Mouse (Mus musculus) MEL (cell line): ENCODE data around the gene Zfp422. TPM values are rescaled to one million over a fixed set of nuclear protein-coding genes. Genes with fewer than 3 reads are reported as not detected.

Source experiments
- DNase-seq: peaks from one replicate; pipeline ENCODE4 v3.0.0; 2011; ENCODE audit warnings: low read depth, low spot score
- H3K27ac ChIP-seq: 2 replicates; pipeline ENCODE4 v1.5.1; 2012; ENCODE audit warnings: low read depth, mild to moderate bottlenecking, control low read depth, low read length, moderate library complexity; ENCODE audit not compliant: control insufficient read depth
- H3K27me3 ChIP-seq, 2 experiments: fragments of 150-350 bp in 1 of 2; sonication (generic) in 1 of 2; 2 replicates each; pipeline ENCODE4 v1.6.1; 2012; ENCODE audit warnings: low read length in 2 of 2, mild to moderate bottlenecking in 2 of 2, improper control_type of control experiment in 1 of 2, moderate library complexity in 1 of 2; ENCODE audit not compliant: insufficient read depth in 2 of 2, control insufficient read depth in 1 of 2
- H3K36me3 ChIP-seq, 2 experiments: 2 replicates each; pipeline ENCODE4 v1.6.1; 2012 to 2014; ENCODE audit warnings: low read length in 2 of 2, improper control_type of control experiment in 1 of 2, inconsistent platforms in 1 of 2, mild to moderate bottlenecking in 1 of 2; ENCODE audit not compliant: insufficient read depth in 2 of 2, control insufficient read depth in 1 of 2
- H3K4me1 ChIP-seq, 2 experiments: fragments of 150-350 bp in 1 of 2; sonication (generic) in 1 of 2; 2 replicates each; pipeline ENCODE4 v1.6.1; 2012; ENCODE audit warnings: low read length in 2 of 2, improper control_type of control experiment in 1 of 2, mild to moderate bottlenecking in 1 of 2; ENCODE audit not compliant: insufficient read depth in 2 of 2, control insufficient read depth in 1 of 2
- H3K4me3 ChIP-seq, 2 experiments: fragments of 150-350 bp in 1 of 2; sonication (generic) in 1 of 2; 2 replicates each; pipeline ENCODE4 v1.5.1; 2012; ENCODE audit warnings: low read depth in 2 of 2, low read length in 2 of 2, mild to moderate bottlenecking in 2 of 2, moderate library complexity in 2 of 2, control low read depth in 1 of 2, improper control_type of control experiment in 1 of 2; ENCODE audit not compliant: control insufficient read depth in 1 of 2, insufficient read depth in 1 of 2
- H3K79me2 ChIP-seq: 2 replicates; pipeline ENCODE4 v1.6.1; 2012; ENCODE audit warnings: mild to moderate bottlenecking, low read length, moderate library complexity; ENCODE audit not compliant: control insufficient read depth, poor library complexity, insufficient read depth
- H3K9ac ChIP-seq: 2 replicates; pipeline ENCODE4 v1.6.1; 2012; ENCODE audit warnings: low read depth, mild to moderate bottlenecking, control low read depth, low read length, moderate library complexity; ENCODE audit not compliant: control insufficient read depth, poor library complexity, severe bottlenecking
- H3K9me3 ChIP-seq: fragments of 150-350 bp; sonication (generic); replicated peaks from 2 replicates; pipeline ENCODE4 v1.6.1; 2012; ENCODE audit warnings: mild to moderate bottlenecking, low read length, improper control_type of control experiment, moderate library complexity; ENCODE audit not compliant: insufficient read depth
- BHLHE40 ChIP-seq: IDR thresholded peaks from 2 replicates; pipeline ENCODE4 v1.6.1; 2012; ENCODE audit warnings: low read depth, mild to moderate bottlenecking, inconsistent platforms, low read length, improper control_type of control experiment, borderline replicate concordance
- CHD1 ChIP-seq: IDR thresholded peaks from 2 replicates; pipeline ENCODE4 v1.6.1; 2012; ENCODE audit warnings: low read depth, mild to moderate bottlenecking, inconsistent platforms, low read length, improper control_type of control experiment
- CHD2 ChIP-seq: IDR thresholded peaks from 2 replicates; pipeline ENCODE4 v1.6.1; 2011; ENCODE audit warnings: low read length, improper control_type of control experiment
- CTCF ChIP-seq, 3 experiments: IDR thresholded peaks in 2 of 3; conservative IDR thresholded peaks in 1 of 3; 2 replicates each; pipeline ENCODE4 v1.5.1; 2011 to 2012; ENCODE audit warnings: low read length in 3 of 3, low read depth in 2 of 3, mild to moderate bottlenecking in 2 of 3, improper control_type of control experiment in 1 of 3, inconsistent platforms in 1 of 3, mixed read lengths in 1 of 3, moderate library complexity in 1 of 3; ENCODE audit not compliant: control insufficient read depth in 1 of 3, insufficient read depth in 1 of 3, poor library complexity in 1 of 3, severe bottlenecking in 1 of 3
- EP300 ChIP-seq, 2 experiments: IDR thresholded peaks; 2 replicates each; pipeline ENCODE4 v1.6.1; 2011; ENCODE audit warnings: improper control_type of control experiment in 2 of 2, low read length in 2 of 2, low read depth in 1 of 2, mild to moderate bottlenecking in 1 of 2
- ETS1 ChIP-seq: IDR thresholded peaks from 2 replicates; pipeline ENCODE4 v1.6.1; 2012; ENCODE audit warnings: low read depth, mild to moderate bottlenecking, inconsistent platforms, low read length, improper control_type of control experiment, moderate library complexity
- GABPA ChIP-seq: IDR thresholded peaks from 2 replicates; pipeline ENCODE4 v1.6.1; 2012; ENCODE audit warnings: low read depth, mild to moderate bottlenecking, inconsistent platforms, low read length, improper control_type of control experiment, moderate library complexity
- GATA1 ChIP-seq: IDR thresholded peaks from 2 replicates; pipeline ENCODE4 v1.6.1; 2011; ENCODE audit warnings: low read depth, low read length, improper control_type of control experiment
- KAT2A ChIP-seq: conservative IDR thresholded peaks from 2 replicates; pipeline ENCODE4 v1.6.1; 2012; ENCODE audit warnings: low read depth, low read length, improper control_type of control experiment, inconsistent platforms
- MAX ChIP-seq: IDR thresholded peaks from 2 replicates; pipeline ENCODE4 v1.6.1; 2011; ENCODE audit warnings: low read length, improper control_type of control experiment
- MAZ ChIP-seq: IDR thresholded peaks from 2 replicates; pipeline ENCODE4 v1.6.1; 2012; ENCODE audit warnings: low read depth, mild to moderate bottlenecking, inconsistent platforms, low read length, improper control_type of control experiment
- MEF2A ChIP-seq: IDR thresholded peaks from 2 replicates; pipeline ENCODE4 v1.6.1; 2014; ENCODE audit warnings: low read depth, mild to moderate bottlenecking, inconsistent platforms, low read length, improper control_type of control experiment; ENCODE audit not compliant: poor library complexity, insufficient replicate concordance, severe bottlenecking; ENCODE audit errors: extremely low read depth
- MYB ChIP-seq: IDR thresholded peaks from 2 replicates; pipeline ENCODE4 v1.6.1; 2011; ENCODE audit warnings: mild to moderate bottlenecking, low read depth, low read length, improper control_type of control experiment
- MYC ChIP-seq: IDR thresholded peaks from 2 replicates; pipeline ENCODE4 v1.6.1; 2011; ENCODE audit warnings: low read depth, mild to moderate bottlenecking, low read length, improper control_type of control experiment, moderate library complexity
- NELFE ChIP-seq: IDR thresholded peaks from 2 replicates; pipeline ENCODE4 v1.6.1; 2011; ENCODE audit warnings: low read depth, low read length, improper control_type of control experiment
- NRF1 ChIP-seq: IDR thresholded peaks from 2 replicates; pipeline ENCODE4 v1.6.1; 2014; ENCODE audit warnings: low read depth, mild to moderate bottlenecking, inconsistent platforms, low read length, improper control_type of control experiment, moderate library complexity; ENCODE audit not compliant: poor library complexity, insufficient read depth, severe bottlenecking
- POLR2AphosphoS2 ChIP-seq: IDR thresholded peaks from 2 replicates; pipeline ENCODE4 v1.6.1; 2011; ENCODE audit warnings: low read length, improper control_type of control experiment
- POLR2AphosphoS5 ChIP-seq: IDR thresholded peaks from 2 replicates; pipeline ENCODE4 v1.6.1; 2012; ENCODE audit warnings: low read depth, borderline replicate concordance, mild to moderate bottlenecking, inconsistent platforms, low read length, moderate library complexity, mixed read lengths
- RCOR1 ChIP-seq: IDR thresholded peaks from 2 replicates; pipeline ENCODE4 v1.6.1; 2012; ENCODE audit warnings: low read depth, mild to moderate bottlenecking, inconsistent platforms, low read length, improper control_type of control experiment
- SIN3A ChIP-seq: IDR thresholded peaks from 2 replicates; pipeline ENCODE4 v1.6.1; 2012; ENCODE audit warnings: low read length, improper control_type of control experiment, inconsistent platforms
- TBP ChIP-seq: IDR thresholded peaks from 2 replicates; pipeline ENCODE4 v1.8.0; 2011; ENCODE audit warnings: low read depth, low read length, improper control_type of control experiment
- UBTF ChIP-seq: IDR thresholded peaks from 2 replicates; pipeline ENCODE4 v1.6.1; 2012; ENCODE audit warnings: low read depth, mild to moderate bottlenecking, inconsistent platforms, low read length, improper control_type of control experiment, moderate library complexity, borderline replicate concordance; ENCODE audit not compliant: insufficient read depth
- ZKSCAN1 ChIP-seq: IDR thresholded peaks from 2 replicates; pipeline ENCODE4 v1.6.1; 2012; ENCODE audit warnings: low read depth, mild to moderate bottlenecking, inconsistent platforms, low read length, improper control_type of control experiment, moderate library complexity
- ZMIZ1 ChIP-seq: IDR thresholded peaks from 2 replicates; pipeline ENCODE4 v1.6.1; 2012; ENCODE audit warnings: low read depth, mild to moderate bottlenecking, inconsistent platforms, low read length, improper control_type of control experiment, moderate library complexity
- ZNF384 ChIP-seq: IDR thresholded peaks from 2 replicates; pipeline ENCODE4 v1.6.1; 2012; ENCODE audit warnings: low read depth, mild to moderate bottlenecking, inconsistent platforms, low read length, improper control_type of control experiment
- polyA plus RNA-seq, 2 experiments: library from polyadenylated mRNA; stranded (reverse) in 1 of 2; unstranded in 1 of 2; fragments of >175 nt in 1 of 2; fragments of >200 nt in 1 of 2; gene quantifications; 2 replicates each; pipeline versions ENCODE4 v1.2.1 to v1.2.4; 2012; ENCODE audit warnings: low replicate concordance in 2 of 2, low read depth in 1 of 2; ENCODE audit not compliant: insufficient read length in 2 of 2, insufficient read depth in 1 of 2, missing spikeins in 1 of 2
- total RNA-seq: library from RNA; depleted of rRNA; stranded (reverse); fragments of 300-350 nt; gene quantifications from 2 replicates; pipeline ENCODE4 v1.2.3, GENCODE M21; 2012

The Zfp422 gene
- total and polyA plus RNA-seq, 3 experiments = 0.32 TPM; not detected in 2

DNA sequence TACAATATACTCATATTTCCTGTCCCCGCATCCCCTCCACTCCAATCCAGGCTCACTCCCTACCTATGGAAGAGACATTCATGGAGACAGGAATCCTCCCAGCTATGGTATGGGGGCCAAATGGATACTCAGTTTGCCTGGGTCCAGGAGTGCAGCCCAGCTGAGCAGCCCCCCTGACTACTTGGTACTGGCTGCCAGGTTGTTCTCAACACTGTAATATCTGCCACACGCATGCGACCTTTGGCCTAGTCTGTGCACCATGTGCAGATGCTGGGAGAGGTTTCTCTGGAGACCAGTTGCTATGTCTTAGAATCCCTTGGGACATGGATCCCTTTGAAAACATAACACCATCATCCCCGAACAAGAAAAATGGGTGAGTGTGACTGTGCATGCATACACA is 43.0 kb upstream of the Zfp422 start:
- no peak overlapping the region for H3K9ac ChIP-seq
- no peak overlapping the region for H3K4me3 ChIP-seq
- TF ChIP-seq ETS1 (no peak), CHD1 (no peak), ZKSCAN1 (no peak), ZMIZ1 (no peak), POLR2AphosphoS2 (no peak), ZNF384 (no peak), CTCF (IDR thresholded peaks at IDR 0.05 in 2 of 3, conservative IDR thresholded peaks at IDR 0.05 in 1 of 3; ENCODE audit: control insufficient read depth in 1 of 3, insufficient read depth in 1 of 3, low read depth in 2 of 3, low read length in 3 of 3, poor library complexity in 1 of 3, severe bottlenecking in 1 of 3) (no peak), MYB (no peak), KAT2A (no peak), POLR2AphosphoS5 (no peak), TBP (no peak), GABPA (no peak), SIN3A (no peak), MEF2A (no peak), MYC (no peak), NELFE (no peak), BHLHE40 (no peak)
- DNase-seq = no peak
- no peak overlapping the region for H3K27ac ChIP-seq
- no peaks in the 10 kb centered on the region for H3K79me2 ChIP-seq
- H3K27me3 ChIP-seq = no peaks in the 10 kb centered on the region
- H3K9me3 ChIP-seq = no peaks in the 10 kb centered on the region
- no peaks in the 10 kb centered on the region for H3K36me3 ChIP-seq
- no peaks in the 10 kb centered on the region for H3K4me1 ChIP-seq

DNA sequence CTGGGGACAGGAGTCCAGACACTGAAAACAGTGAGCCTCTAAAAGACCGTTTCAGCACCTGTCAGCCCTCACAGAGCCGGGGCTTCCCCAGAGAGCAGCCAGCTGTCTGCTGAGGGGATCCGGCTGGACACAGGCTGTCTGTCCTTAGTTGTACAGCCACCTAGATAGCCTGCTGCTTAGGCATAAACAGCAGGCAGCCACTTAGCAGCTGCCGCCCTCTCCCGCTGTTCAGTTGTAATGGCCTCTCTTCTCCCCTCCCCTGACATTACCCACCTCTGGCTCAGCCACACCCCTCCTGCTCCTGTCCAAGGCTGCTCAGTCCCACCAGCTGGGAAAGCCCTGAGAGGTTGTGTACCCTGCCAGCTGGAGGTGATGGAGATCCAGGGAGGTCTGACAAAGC is 42.2 kb upstream of the Zfp422 start:
- Histone ChIP-seq H3K4me3 (no peak overlapping the region), H3K27me3 (no peaks in the 10 kb centered on the region)
- DNase-seq = no peak

More for the DNA sequence above, 42.2 kb upstream of the Zfp422 start:
- H3K36me3 ChIP-seq = no peaks in the 10 kb centered on the region
- no peak overlapping the region for H3K27ac ChIP-seq
- no peak overlapping the region for H3K9ac ChIP-seq
- TF ChIP-seq ZKSCAN1 = no peak
- TF ChIP-seq BHLHE40 = no peak
- TF ChIP-seq GATA1 = no peak
- TF ChIP-seq MYC = no peak
- TF ChIP-seq ZNF384 = no peak
- no peak for TF ChIP-seq RCOR1
- no peak for TF ChIP-seq NELFE
- TF ChIP-seq MAZ = no peak
- TF ChIP-seq POLR2AphosphoS2 = no peak
- TF ChIP-seq GABPA = no peak
- no peak for TF ChIP-seq UBTF
- TF ChIP-seq CHD2 = no peak
- no peak for TF ChIP-seq MEF2A
- no peak for TF ChIP-seq EP300 (IDR thresholded peaks at IDR 0.05; ENCODE audit: low read depth in 1 of 2, low read length in 2 of 2)
- no peak for TF ChIP-seq ZMIZ1
- TF ChIP-seq MYB = no peak
- TF ChIP-seq NRF1 = no peak
- no peak for TF ChIP-seq KAT2A
- TF ChIP-seq MAX = no peak
- no peaks in the 10 kb centered on the region for H3K79me2 ChIP-seq
- no peaks in the 10 kb centered on the region for H3K4me1 ChIP-seq
- no peaks in the 10 kb centered on the region for H3K9me3 ChIP-seq
